Mouse (Mus musculus) stomach, embryonic 15.5 days (tissue): ENCODE data around the gene Fchsd2. TPM values are rescaled to one million over a fixed set of nuclear protein-coding genes. Genes with fewer than 3 reads are reported as not detected.

Experiments
- ATAC-seq: fragments of 200-750 bp; cut with Nextera tagmentation; 2 replicates; pipeline ENCODE4 v1.8.0; 2017; ENCODE audit warnings: low read depth, moderate number of reproducible peaks, moderate TSS enrichment; ENCODE audit not compliant: insufficient read depth, low FRiP score
- H3K27ac ChIP-seq: fragments of 300-500 bp; sonication (generic); 2 replicates; pipeline ENCODE4 v1.5.1; 2015; ENCODE audit warnings: mild to moderate bottlenecking, inconsistent platforms
- H3K27me3 ChIP-seq: fragments of 300-500 bp; sonication (generic); replicated peaks from 2 replicates; pipeline ENCODE4 v1.6.1; 2015; ENCODE audit warnings: inconsistent platforms
- H3K36me3 ChIP-seq: fragments of 300-500 bp; sonication (generic); 2 replicates; pipeline ENCODE4 v1.6.1; 2015; ENCODE audit warnings: inconsistent platforms
- H3K4me1 ChIP-seq: fragments of 300-500 bp; sonication (generic); 2 replicates; pipeline ENCODE4 v1.6.1; 2015; ENCODE audit warnings: inconsistent platforms
- H3K4me2 ChIP-seq: fragments of 300-500 bp; sonication (generic); 2 replicates; pipeline ENCODE4 v1.6.1; 2015; ENCODE audit warnings: mild to moderate bottlenecking, inconsistent platforms
- H3K4me3 ChIP-seq: fragments of 300-500 bp; sonication (generic); replicated peaks from 2 replicates; pipeline ENCODE4 v1.5.1; 2015; ENCODE audit warnings: inconsistent platforms
- H3K9ac ChIP-seq: fragments of 300-500 bp; sonication (generic); 2 replicates; pipeline ENCODE4 v1.6.1; 2015; ENCODE audit warnings: inconsistent platforms
- H3K9me3 ChIP-seq: fragments of 300-500 bp; sonication (generic); 2 replicates; pipeline ENCODE4 v1.6.1; 2016; ENCODE audit warnings: inconsistent platforms
- WGBS: fragments of 180-500 bp; shearing (Covaris S2); methylation state at CpG from one replicate; pipeline ENCODE4 v1.1.7; 2015; 5-methylcytosine and 5-hydroxymethylcytosine counted together
- polyA plus RNA-seq: library from polyadenylated mRNA; unstranded; fragments of >200 nt; fragmentation: Nextera tagmentation; extraction: Ambion mirVana; gene quantifications from 2 replicates; pipeline ENCODE4 v1.2.1, GENCODE M21; 2015

Fchsd2 gene
- polyA plus RNA-seq, 1 experiment from 2014 or later, result 20.0 TPM

- no peaks in the 10 kb centered on the region for H3K9me3 ChIP-seq
- H3K4me2 ChIP-seq, result no peak overlapping the region
- H3K4me1 ChIP-seq, result no peaks in the 10 kb centered on the region
- H3K4me3 ChIP-seq, result no peak overlapping the region
- H3K36me3 ChIP-seq, result peaks cover 9% of the 10 kb centered on the region
- ATAC-seq, result no peak
- no peak overlapping the region for H3K27ac ChIP-seq
- H3K27me3 ChIP-seq, result no peaks in the 10 kb centered on the region
- 83% methylated on average over 8 of the region's 8 CpGs for WGBS
- H3K9ac ChIP-seq, result no peak overlapping the region
Observed at GRCm38 (mm10) chr7:101272466-101273160, 179.9 kb downstream of the Fchsd2 start.

- Histone ChIP-seq H3K36me3 (peaks cover 29% of the 10 kb centered on the region), H3K27ac (no peak overlapping the region), H3K27me3 (no peaks in the 10 kb centered on the region), H3K4me2 (no peak overlapping the region), H3K4me3 (no peak overlapping the region), H3K9me3 (no peaks in the 10 kb centered on the region), H3K9ac (no peak overlapping the region), H3K4me1 (no peaks in the 10 kb centered on the region)
- ATAC-seq, result no peak
- WGBS, result 92% methylated on average over 3 of the region's 3 CpGs
Observed at GRCm38 (mm10) chr7:101282721-101283120, 190.1 kb downstream of the Fchsd2 start.

- no peak overlapping the region for H3K9ac ChIP-seq
- 87% methylated on average over 1 of the region's 1 CpGs for WGBS
- H3K27me3 ChIP-seq, result no peaks in the 10 kb centered on the region
- no peak overlapping the region for H3K4me2 ChIP-seq
- H3K36me3 ChIP-seq, result peaks cover 19% of the 10 kb centered on the region
- no peaks in the 10 kb centered on the region for H3K4me1 ChIP-seq
- H3K27ac ChIP-seq, result no peak overlapping the region
- no peaks in the 10 kb centered on the region for H3K9me3 ChIP-seq
- no peak for ATAC-seq
- H3K4me3 ChIP-seq, result no peak overlapping the region
Observed at GRCm38 (mm10) chr7:101284504-101284903, 191.8 kb downstream of the Fchsd2 start.

GRCm38 (mm10) chr7:101286891-101287290 is 194.2 kb downstream of the Fchsd2 start:
- Histone ChIP-seq H3K4me3 (no peak overlapping the region), H3K27ac (no peak overlapping the region), H3K4me1 (no peaks in the 10 kb centered on the region), H3K36me3 (peaks cover 17% of the 10 kb centered on the region), H3K9ac (no peak overlapping the region), H3K4me2 (no peak overlapping the region), H3K9me3 (no peaks in the 10 kb centered on the region), H3K27me3 (no peaks in the 10 kb centered on the region)
- no peak for ATAC-seq
- 81% methylated on average over 4 of the region's 4 CpGs for WGBS

GRCm38 (mm10) chr7:101287820-101288219 is 195.2 kb downstream of the Fchsd2 start:
- Histone ChIP-seq H3K27me3 (no peaks in the 10 kb centered on the region), H3K27ac (no peak overlapping the region), H3K9me3 (no peaks in the 10 kb centered on the region), H3K9ac (no peak overlapping the region), H3K4me3 (no peak overlapping the region), H3K36me3 (peaks cover 12% of the 10 kb centered on the region), H3K4me1 (no peaks in the 10 kb centered on the region), H3K4me2 (no peak overlapping the region)
- WGBS, result 79% methylated on average over 2 of the region's 2 CpGs
- ATAC-seq, result no peak

- no peaks in the 10 kb centered on the region for H3K9me3 ChIP-seq
- ATAC-seq, result no peak
- 39% methylated on average over 4 of the region's 4 CpGs for WGBS
- no peak overlapping the region for H3K27ac ChIP-seq
- peaks cover 7% of the 10 kb centered on the region for H3K36me3 ChIP-seq
- H3K4me1 ChIP-seq, result no peaks in the 10 kb centered on the region
- no peaks in the 10 kb centered on the region for H3K27me3 ChIP-seq
- H3K4me3 ChIP-seq, result no peak overlapping the region
- no peak overlapping the region for H3K9ac ChIP-seq
- H3K4me2 ChIP-seq, result no peak overlapping the region
Observed at GRCm38 (mm10) chr7:101288436-101288835, 195.8 kb downstream of the Fchsd2 start.

- no peak overlapping the region for H3K9ac ChIP-seq
- no peak for ATAC-seq
- no peaks in the 10 kb centered on the region for H3K4me1 ChIP-seq
- 89% methylated on average over 10 of the region's 10 CpGs for WGBS
- H3K4me2 ChIP-seq, result no peak overlapping the region
- H3K36me3 ChIP-seq, result 0 out of 2 replicates have a peak, but pooled peaks cover 4% of the 10 kb centered on the region
- no peak overlapping the region for H3K4me3 ChIP-seq
- H3K27ac ChIP-seq, result no peak overlapping the region
- H3K27me3 ChIP-seq, result no peaks in the 10 kb centered on the region
- no peaks in the 10 kb centered on the region for H3K9me3 ChIP-seq
Observed at GRCm38 (mm10) chr7:101290401-101290800, 197.7 kb downstream of the Fchsd2 start.

- Histone ChIP-seq H3K4me2 (no peak overlapping the region), H3K9ac (no peak overlapping the region), H3K36me3 (no peaks in the 10 kb centered on the region), H3K4me1 (0 out of 2 replicates have a peak, but pooled peaks cover 1% of the 10 kb centered on the region), H3K9me3 (no peaks in the 10 kb centered on the region), H3K4me3 (no peak overlapping the region), H3K27ac (no peak overlapping the region), H3K27me3 (no peaks in the 10 kb centered on the region)
- 87% methylated on average over 5 of the region's 5 CpGs for WGBS
- no peak for ATAC-seq
Observed at GRCm38 (mm10) chr7:101291211-101291610, 198.5 kb downstream of the Fchsd2 start.

GRCm38 (mm10) chr7:101291641-101292040 is 199.0 kb downstream of the Fchsd2 start:
- no peak overlapping the region for H3K4me3 ChIP-seq
- no peak overlapping the region for H3K9ac ChIP-seq
- WGBS, result 85% methylated on average over 8 of the region's 8 CpGs
- H3K36me3 ChIP-seq, result no peaks in the 10 kb centered on the region
- no peaks in the 10 kb centered on the region for H3K27me3 ChIP-seq
- no peak for ATAC-seq
- H3K4me1 ChIP-seq, result 0 out of 2 replicates have a peak, but pooled peaks cover 5% of the 10 kb centered on the region
- H3K9me3 ChIP-seq, result no peaks in the 10 kb centered on the region
- H3K4me2 ChIP-seq, result no peak overlapping the region
- H3K27ac ChIP-seq, result no peak overlapping the region

GRCm38 (mm10) chr7:101292086-101292485 is 199.4 kb downstream of the Fchsd2 start:
- H3K4me1 ChIP-seq, result peaks cover 9% of the 10 kb centered on the region; the same call in 1 of the 2 replicates
- no peaks in the 10 kb centered on the region for H3K9me3 ChIP-seq
- no peak overlapping the region for H3K27ac ChIP-seq
- no peaks in the 10 kb centered on the region for H3K36me3 ChIP-seq
- H3K27me3 ChIP-seq, result no peaks in the 10 kb centered on the region
- 68% methylated on average over 4 of the region's 4 CpGs for WGBS
- no peak overlapping the region for H3K9ac ChIP-seq
- no peak overlapping the region for H3K4me2 ChIP-seq
- H3K4me3 ChIP-seq, result no peak overlapping the region
- ATAC-seq, result no peak

- WGBS, result 90% methylated on average over 1 of the region's 1 CpGs
- Histone ChIP-seq H3K27me3 (no peaks in the 10 kb centered on the region), H3K27ac (no peak overlapping the region), H3K4me1 (peaks cover 9% of the 10 kb centered on the region; the same call in 1 of the 2 replicates), H3K36me3 (no peaks in the 10 kb centered on the region; the same call in 1 of the 2 replicates), H3K4me3 (no peak overlapping the region), H3K4me2 (no peak overlapping the region), H3K9ac (no peak overlapping the region), H3K9me3 (no peaks in the 10 kb centered on the region)
- no peak for ATAC-seq
Observed at GRCm38 (mm10) chr7:101292696-101293095, 200.0 kb downstream of the Fchsd2 start.

- no peaks in the 10 kb centered on the region for H3K27me3 ChIP-seq
- H3K4me3 ChIP-seq, result no peak overlapping the region
- H3K4me2 ChIP-seq, result no peak overlapping the region
- H3K9ac ChIP-seq, result no peak overlapping the region
- ATAC-seq, result no peak
- H3K36me3 ChIP-seq, result no peaks in the 10 kb centered on the region; the same call in 1 of the 2 replicates
- H3K4me1 ChIP-seq, result peaks cover 9% of the 10 kb centered on the region; the same call in 1 of the 2 replicates
- H3K9me3 ChIP-seq, result no peaks in the 10 kb centered on the region
- H3K27ac ChIP-seq, result no peak overlapping the region
- WGBS, result 58% methylated on average over 4 of the region's 4 CpGs
Observed at GRCm38 (mm10) chr7:101293138-101293537, 200.5 kb downstream of the Fchsd2 start.
